In the genomic region with DNA sequence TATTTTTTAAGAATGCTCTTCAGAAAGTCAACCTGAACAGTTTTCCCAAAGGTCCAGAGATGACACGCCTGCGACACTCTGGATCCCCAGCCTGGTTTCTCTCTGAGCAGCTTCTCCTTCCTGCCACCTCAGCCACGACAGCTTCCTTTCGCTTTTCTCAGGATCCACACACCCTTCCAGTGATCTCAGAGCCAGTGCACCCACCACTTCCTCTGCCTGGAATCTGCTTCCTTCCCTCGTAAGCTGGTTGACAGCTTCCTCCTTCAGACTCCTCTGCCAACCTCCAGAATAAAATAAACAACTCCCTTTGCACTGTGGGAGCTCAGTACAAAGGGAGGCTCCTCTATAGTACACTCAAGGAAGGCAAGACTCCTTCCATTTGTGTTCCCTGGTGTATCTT, we compare ENCODE assay signal across 17 mouse cellular contexts. TPM values are rescaled to one million over a fixed set of nuclear protein-coding genes. Genes with fewer than 3 reads are reported as not detected.
DNase-seq lines count a peak whose midpoint lies in the region; ATAC-seq and TF ChIP-seq lines count a peak whose summit lies in the region.
"Had no signal": no experiment of that assay in that cellular context is flagged by ENCODE, and none has a peak within 500 bp of the region (broad histone marks: within the 10 kb centered on the region; RNA-seq: fewer than 3 reads in every experiment).

No protein-coding gene starts in this region.

- TF ChIP-seq POLR2A in lung, adult 2 months (IDR thresholded peaks at IDR 0.05; ENCODE audit: borderline replicate concordance, extremely low read depth, low read depth, low read length) = no peak

- TF ChIP-seq CTCF in lung, adult 2 months (IDR thresholded peaks at IDR 0.05; ENCODE audit: insufficient read depth, low read length) = no peak

- DNase-seq in heart, adult 9 months (ENCODE audit: low spot score in 2 of 2) = no peak
- peak; percentile 49 to 56 for DNase-seq in lung, adult 18-20 months
- no peak for DNase-seq in lung, adult 2 months
- peak; percentile 66 for DNase-seq in lung, postnatal 10 days
- DNase-seq in adrenal gland, postnatal 14 days = no peak
- DNase-seq: cerebellum, adult 11-12 months; left cerebral cortex, postnatal 4 days; midbrain, embryonic 14.5 days; right cerebral cortex, postnatal 4 days; thymus, adult 2 months had no signal

- 0 out of 2 replicates have a peak, but pooled peaks have one; percentile 23 for ATAC-seq in heart, embryonic 16.5 days (replicated peaks; ENCODE audit: extremely low read depth, insufficient read depth, low FRiP score)
- 0 out of 2 replicates have a peak, but pooled peaks have one; percentile 47 for ATAC-seq in monocyte, adult 5-6 weeks (replicated peaks; ENCODE audit: insufficient number of reproducible peaks, low FRiP score, low TSS enrichment, poor library complexity, severe bottlenecking)
- no peak for ATAC-seq in intestine, embryonic 15.5 days
- ATAC-seq: hindbrain, embryonic 16.5 days had no signal

- no peaks in the 10 kb centered on the region for H3K27me3 ChIP-seq in heart, embryonic 16.5 days (ENCODE audit: control insufficient read depth, insufficient read depth, low read length)
- no peaks in the 10 kb centered on the region for H3K27me3 ChIP-seq in intestine, embryonic 15.5 days (replicated peaks)
- H3K27me3 ChIP-seq: embryonic facial prominence, embryonic 13.5 days; liver, embryonic 15.5 days had no signal

- H3K9ac ChIP-seq in heart, embryonic 16.5 days (ENCODE audit: low read length) = no peak overlapping the region
- no peak overlapping the region for H3K9ac ChIP-seq in intestine, embryonic 15.5 days
- H3K9ac ChIP-seq: embryonic facial prominence, embryonic 13.5 days; liver, embryonic 15.5 days had no signal

- H3K4me2 ChIP-seq in heart, embryonic 16.5 days (ENCODE audit: low read depth, low read length) = no peak overlapping the region
- no peak overlapping the region for H3K4me2 ChIP-seq in intestine, embryonic 15.5 days (replicated peaks)
- H3K4me2 ChIP-seq: embryonic facial prominence, embryonic 13.5 days; liver, embryonic 15.5 days had no signal

- H3K27ac ChIP-seq in heart, embryonic 16.5 days (ENCODE audit: low read length) = no peak overlapping the region
- no peak overlapping the region for H3K27ac ChIP-seq in intestine, embryonic 15.5 days
- H3K27ac ChIP-seq: embryonic facial prominence, embryonic 13.5 days; liver, embryonic 15.5 days had no signal

- 51% methylated on average over 5 of the region's 5 CpGs for WGBS in heart, embryonic 16.5 days
- WGBS in lung, adult 2 months = 38% methylated on average over 5 of the region's 5 CpGs
- 48% methylated on average over 5 of the region's 5 CpGs for WGBS in intestine, embryonic 15.5 days

- no peaks in the 10 kb centered on the region for H3K36me3 ChIP-seq in heart, embryonic 16.5 days (ENCODE audit: control insufficient read depth, insufficient read depth)
- no peaks in the 10 kb centered on the region for H3K36me3 ChIP-seq in intestine, embryonic 15.5 days
- H3K36me3 ChIP-seq: embryonic facial prominence, embryonic 13.5 days; liver, embryonic 15.5 days had no signal

- no peaks in the 10 kb centered on the region for H3K9me3 ChIP-seq in heart, embryonic 16.5 days (replicated peaks; ENCODE audit: control insufficient read depth, low read length)
- no peaks in the 10 kb centered on the region for H3K9me3 ChIP-seq in intestine, embryonic 15.5 days
- H3K9me3 ChIP-seq: embryonic facial prominence, embryonic 13.5 days; liver, embryonic 15.5 days had no signal

- no peak overlapping the region for H3K4me3 ChIP-seq in heart, embryonic 16.5 days (ENCODE audit: low read length)
- no peak overlapping the region for H3K4me3 ChIP-seq in lung, adult 2 months (replicated peaks; ENCODE audit: extremely low read depth, low read depth, low read length)
- H3K4me3 ChIP-seq in intestine, embryonic 15.5 days (replicated peaks) = no peak overlapping the region
- H3K4me3 ChIP-seq: embryonic facial prominence, embryonic 13.5 days; liver, embryonic 15.5 days had no signal

- H3K4me1 ChIP-seq in heart, embryonic 16.5 days (ENCODE audit: control insufficient read depth, insufficient read depth, low read length) = peaks cover 11% of the 10 kb centered on the region
- 0 out of 2 replicates have a peak, but pooled peaks cover 3% of the 10 kb centered on the region for H3K4me1 ChIP-seq in lung, adult 2 months (ENCODE audit: control insufficient read depth, insufficient read depth, low read length)
- no peaks in the 10 kb centered on the region for H3K4me1 ChIP-seq in intestine, embryonic 15.5 days (replicated peaks)
- H3K4me1 ChIP-seq: liver, embryonic 15.5 days had no signal

RNA-seq across cellular contexts. Expression of gene Irf8, which starts 27.1 kb away (rescaled TPM):
- 19.3 and 22.5 TPM in 2 replicates for polyA plus RNA-seq in heart, embryonic 16.5 days (2015; fragmentation: Nextera tagmentation; extraction: Ambion mirVana)
- polyA plus RNA-seq in lung, adult 2 months (2012; rRNA removed) = 38.6 and 44.7 TPM in 2 replicates
- total RNA-seq in monocyte, adult 5-6 weeks (2017) = 235 to 408 TPM (median 258 TPM) in 3 replicates
- polyA plus RNA-seq in intestine, embryonic 15.5 days (2015; fragmentation: Nextera tagmentation; extraction: Ambion mirVana) = 41.9 and 46.6 TPM in 2 replicates
- 16.9 and 31.7 TPM in 2 replicates for total RNA-seq in adrenal gland, postnatal 14 days (2021)
- polyA plus RNA-seq: C2C12 had no signal

Comparison
In these comparisons a context has a peak if more than half of its experiments do, and no peak if none do; other contexts are left out.
1. DNase-seq: peak in lung, adult 18-20 months (2 of 2) and lung, postnatal 10 days (single experiment); none in heart, adult 9 months (0 of 2), lung, adult 2 months (single experiment) and adrenal gland, postnatal 14 days (single experiment).